Mouse (Mus musculus) layer of hippocampus, adult 18-20 months (tissue): Measurements from ENCODE around the gene Tns1. TPM values are rescaled to one million over a fixed set of nuclear protein-coding genes. Genes with fewer than 3 reads are reported as not detected.
A peak's percentile ranks its signal among the peaks of the same experiment; 100 is the strongest.

Source experiments
- DNase-seq, 2 experiments: peaks; one replicate each; pipeline ENCODE4 v3.0.0; 2022; ENCODE audit warnings: low spot score in 2 of 2
- total RNA-seq, 2 experiments: library from RNA; stranded (reverse); gene quantifications; 2 replicates each; pipeline ENCODE4 v1.2.3; 2021

The Tns1 gene
- total RNA-seq, 2 experiments from 2014 or later, result 37.0 to 39.6 TPM

DNA sequence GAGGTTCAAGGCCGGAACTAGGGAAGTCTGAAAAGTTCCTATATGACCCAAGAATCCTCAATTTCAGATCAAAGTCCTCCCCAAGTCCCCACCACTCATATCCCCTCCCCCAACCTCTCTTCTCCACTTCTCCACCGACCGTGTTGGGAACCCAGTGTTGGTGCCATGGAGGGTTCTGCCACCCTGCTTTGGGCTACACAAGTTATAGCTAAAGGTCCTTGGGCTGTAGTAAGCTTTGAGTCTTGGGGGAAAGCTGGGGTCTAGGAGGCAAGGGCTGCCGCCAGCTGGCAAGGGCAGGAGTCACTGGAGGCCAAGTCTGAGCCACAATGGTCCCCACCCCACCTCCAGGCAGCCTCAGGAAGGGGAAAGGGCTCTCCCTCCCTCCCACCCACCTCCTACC lies 88.8 kb downstream of the Tns1 start:
- no peak for DNase-seq

- no peak for DNase-seq
Measured at GRCm38 (mm10) chr1:74034736-74035135, 89.5 kb downstream of the Tns1 start.

DNA sequence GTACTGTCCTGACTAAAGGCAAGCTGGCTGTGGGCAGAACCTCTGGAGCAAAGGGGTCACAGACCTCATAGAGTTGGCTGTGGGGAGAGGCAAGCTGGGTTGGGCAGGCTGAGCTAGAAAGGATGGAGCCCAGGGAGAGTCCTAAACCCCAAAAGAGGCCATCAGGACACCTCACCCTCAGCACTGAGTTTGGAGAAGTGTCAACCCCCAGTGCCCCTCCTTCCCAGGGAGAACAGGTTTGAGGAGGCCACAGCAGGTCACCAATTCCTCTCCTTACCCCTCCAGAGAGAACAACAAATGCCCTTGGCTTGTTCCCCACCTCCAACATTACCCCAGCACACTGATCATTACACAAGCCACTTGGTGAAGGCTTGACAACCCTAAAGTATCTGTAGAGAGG lies 90.0 kb downstream of the Tns1 start:
- DNase-seq, result no peak

- DNase-seq, result no peak
Measured at GRCm38 (mm10) chr1:74033407-74033806, 90.8 kb downstream of the Tns1 start.

DNA sequence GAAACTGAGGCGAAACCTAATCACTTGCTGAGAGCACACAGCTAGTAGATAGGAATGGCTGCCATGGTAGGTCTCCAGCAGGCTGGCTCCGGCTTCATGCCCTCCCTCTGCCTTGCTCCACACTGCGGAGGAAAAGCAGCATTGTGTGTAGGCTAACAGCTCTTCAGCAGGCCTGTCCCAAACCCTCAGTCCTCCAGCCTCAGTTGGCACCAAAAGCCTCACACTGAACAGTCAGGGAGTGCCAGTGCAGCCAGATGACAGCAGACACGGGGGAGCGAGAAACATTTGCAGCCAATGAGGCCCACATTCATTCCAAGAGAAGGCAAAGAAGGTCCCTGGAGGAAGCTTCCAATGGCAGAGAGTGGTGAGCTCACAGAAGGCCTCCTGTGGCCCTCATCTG lies 91.3 kb downstream of the Tns1 start:
- peak; percentile 12 to 53 for DNase-seq

- DNase-seq, result no peak
Measured at GRCm38 (mm10) chr1:74031771-74032609, 92.3 kb downstream of the Tns1 start.

GRCm38 (mm10) chr1:74030901-74031360 lies 93.3 kb downstream of the Tns1 start:
- no peak for DNase-seq

- DNase-seq, result no peak
Measured at GRCm38 (mm10) chr1:74030285-74030684, 94.0 kb downstream of the Tns1 start.

DNA sequence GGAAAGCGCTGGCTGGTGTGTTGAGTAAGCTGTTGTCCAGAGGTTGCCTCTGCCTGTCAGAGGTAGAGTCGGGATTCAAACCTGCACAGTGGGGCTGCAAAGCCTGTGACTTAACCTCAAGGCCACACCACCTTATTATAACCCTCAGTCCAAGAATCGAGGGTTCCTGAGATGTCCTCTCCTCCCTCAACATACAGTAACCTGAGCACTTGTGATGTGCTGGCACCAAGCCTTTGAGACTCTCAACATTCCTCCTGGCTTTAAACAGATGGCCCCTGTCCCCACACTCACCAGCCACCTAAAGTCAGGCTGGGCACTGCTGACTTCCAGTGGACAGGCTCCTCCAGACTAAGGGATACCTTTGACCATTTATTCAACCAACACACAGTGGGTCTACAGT lies 94.6 kb downstream of the Tns1 start:
- DNase-seq, result no peak

DNA sequence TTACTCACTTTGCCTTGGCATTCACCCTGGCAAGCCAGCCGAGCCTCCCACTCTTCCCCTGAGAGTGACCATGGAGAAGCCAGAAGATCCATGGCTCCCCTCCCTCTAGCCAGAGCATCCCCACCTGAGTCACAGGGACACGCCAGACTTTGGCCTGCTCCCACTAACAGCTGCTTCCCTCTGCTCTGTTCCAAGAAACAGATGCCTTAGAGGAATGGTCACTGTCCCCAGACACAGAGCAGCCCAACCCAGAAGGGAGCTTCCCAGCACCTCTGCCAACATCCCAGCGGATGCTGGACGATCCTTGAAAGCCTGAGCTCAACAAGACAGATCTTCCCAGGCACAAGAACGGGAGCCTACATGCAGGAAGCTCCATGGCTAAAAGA lies 95.4 kb downstream of the Tns1 start:
- no peak for DNase-seq

GRCm38 (mm10) chr1:74028118-74028880 lies 96.0 kb downstream of the Tns1 start:
- no peak for DNase-seq

DNA sequence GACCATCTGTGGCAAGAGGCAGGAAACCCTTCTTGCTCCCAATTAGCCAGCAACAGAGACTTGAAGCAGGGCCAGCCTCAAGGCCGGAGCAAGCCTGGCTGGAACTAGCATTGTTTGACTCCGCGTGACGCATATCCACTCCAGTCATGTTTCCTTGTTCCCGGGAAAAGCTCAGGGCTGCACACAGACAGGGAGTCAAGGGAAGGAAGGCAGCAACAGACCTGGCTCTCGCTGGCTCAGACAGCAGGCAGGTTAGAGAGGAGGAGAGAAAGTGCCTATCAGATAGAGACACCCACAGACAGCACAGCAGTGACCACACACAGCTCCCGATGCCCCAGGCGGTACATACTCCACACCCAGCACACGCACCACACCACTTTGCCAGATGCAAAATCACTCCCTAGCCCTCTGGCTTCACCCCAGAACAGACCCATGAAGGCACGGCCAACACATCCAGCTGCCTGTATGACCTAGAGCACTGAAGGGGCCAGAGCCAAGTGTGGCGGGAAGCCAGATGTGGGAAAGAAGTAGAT lies 96.6 kb downstream of the Tns1 start:
- no peak for DNase-seq

- DNase-seq, result no peak
Measured at GRCm38 (mm10) chr1:74026703-74027195, 97.5 kb downstream of the Tns1 start.

DNA sequence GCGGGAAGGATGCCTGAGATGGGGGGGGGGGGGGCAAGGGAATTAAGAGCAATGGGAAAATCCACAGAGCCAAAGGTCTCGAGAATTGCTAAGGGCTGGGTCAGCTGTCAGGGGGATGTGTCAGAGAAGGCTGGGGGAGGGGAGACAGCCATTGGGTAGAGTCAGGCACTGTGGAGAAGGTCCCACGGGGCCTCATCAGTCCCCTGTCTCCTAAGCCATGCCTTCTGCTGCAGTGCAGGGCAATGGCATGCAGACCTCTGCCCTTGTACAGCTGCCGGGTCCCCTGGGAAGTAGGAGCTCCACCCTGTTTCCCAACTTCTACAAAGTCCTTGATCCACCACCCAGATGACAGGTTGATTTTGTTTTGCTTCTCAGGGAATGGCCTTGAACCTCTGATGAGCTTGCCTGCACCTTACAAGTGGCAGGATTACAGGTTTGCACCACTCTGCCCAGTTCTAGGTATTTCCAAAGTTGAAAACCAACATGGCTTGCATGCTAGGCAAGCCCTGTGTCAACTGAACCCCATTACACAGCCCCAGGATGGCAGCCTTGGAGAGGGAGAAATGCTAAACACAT lies 98.5 kb downstream of the Tns1 start:
- no peak for DNase-seq

GRCm38 (mm10) chr1:74025227-74025626 lies 99.0 kb downstream of the Tns1 start:
- DNase-seq, result no peak

DNA sequence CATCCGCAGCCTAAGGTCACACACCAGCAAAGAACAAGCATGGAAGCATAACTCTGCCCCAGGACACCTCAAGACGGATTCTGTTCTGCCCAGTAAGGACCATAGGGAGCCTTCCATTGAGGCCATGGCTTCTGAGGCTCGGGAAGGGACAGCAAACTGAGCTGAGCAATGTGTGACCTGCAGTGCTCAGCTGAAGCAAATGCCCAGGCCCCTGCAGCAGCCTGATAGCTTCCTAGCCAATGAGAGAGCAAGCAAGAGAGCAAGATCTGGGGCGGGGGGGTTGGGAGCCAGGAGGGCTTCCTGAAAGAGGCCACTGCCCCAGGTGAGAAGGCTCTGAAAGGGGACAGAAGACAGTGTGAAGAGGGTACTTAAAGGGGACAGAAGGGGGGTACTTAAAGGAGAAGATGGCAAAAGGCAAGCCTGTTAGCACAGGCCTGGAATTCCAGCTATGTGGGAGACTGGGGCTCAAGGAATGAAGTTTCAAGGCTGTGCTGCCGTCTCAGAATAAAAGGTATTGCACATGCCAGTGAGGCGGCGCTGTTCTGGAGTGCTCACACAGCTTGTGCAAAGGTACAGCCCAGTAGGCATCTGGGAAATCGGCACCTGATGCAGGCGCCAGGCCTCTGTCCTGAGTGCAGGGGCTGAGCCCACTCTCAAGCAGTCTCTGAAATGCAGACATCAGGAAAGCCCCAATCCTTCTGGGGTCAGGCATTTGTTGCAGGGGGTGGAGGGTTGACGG lies 99.6 kb downstream of the Tns1 start:
- DNase-seq, result no peak

DNA sequence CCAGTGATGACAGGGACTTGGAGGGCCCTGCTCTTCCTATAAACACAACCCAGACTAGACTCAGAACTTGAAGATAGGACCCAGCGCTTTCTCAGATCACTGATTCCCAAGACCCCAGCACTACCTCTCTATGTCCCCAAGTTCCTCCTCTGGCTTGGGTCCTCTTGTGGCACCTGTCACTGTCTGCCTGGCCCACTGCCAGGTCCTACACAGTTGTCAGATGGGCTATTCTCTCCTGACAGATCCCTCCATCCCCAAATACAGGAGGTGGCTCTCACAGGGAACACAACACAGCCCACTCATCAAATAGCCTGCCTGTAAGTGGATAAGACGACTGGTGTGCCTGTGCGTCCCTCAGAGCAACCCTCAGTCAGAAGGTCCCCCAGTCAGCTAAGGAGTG lies 101.3 kb downstream of the Tns1 start:
- DNase-seq, result no peak

GRCm38 (mm10) chr1:74022536-74022935 lies 101.7 kb downstream of the Tns1 start:
- DNase-seq, result no peak

- DNase-seq, result no peak
Measured at GRCm38 (mm10) chr1:74020235-74020634, 104.0 kb downstream of the Tns1 start.

DNA sequence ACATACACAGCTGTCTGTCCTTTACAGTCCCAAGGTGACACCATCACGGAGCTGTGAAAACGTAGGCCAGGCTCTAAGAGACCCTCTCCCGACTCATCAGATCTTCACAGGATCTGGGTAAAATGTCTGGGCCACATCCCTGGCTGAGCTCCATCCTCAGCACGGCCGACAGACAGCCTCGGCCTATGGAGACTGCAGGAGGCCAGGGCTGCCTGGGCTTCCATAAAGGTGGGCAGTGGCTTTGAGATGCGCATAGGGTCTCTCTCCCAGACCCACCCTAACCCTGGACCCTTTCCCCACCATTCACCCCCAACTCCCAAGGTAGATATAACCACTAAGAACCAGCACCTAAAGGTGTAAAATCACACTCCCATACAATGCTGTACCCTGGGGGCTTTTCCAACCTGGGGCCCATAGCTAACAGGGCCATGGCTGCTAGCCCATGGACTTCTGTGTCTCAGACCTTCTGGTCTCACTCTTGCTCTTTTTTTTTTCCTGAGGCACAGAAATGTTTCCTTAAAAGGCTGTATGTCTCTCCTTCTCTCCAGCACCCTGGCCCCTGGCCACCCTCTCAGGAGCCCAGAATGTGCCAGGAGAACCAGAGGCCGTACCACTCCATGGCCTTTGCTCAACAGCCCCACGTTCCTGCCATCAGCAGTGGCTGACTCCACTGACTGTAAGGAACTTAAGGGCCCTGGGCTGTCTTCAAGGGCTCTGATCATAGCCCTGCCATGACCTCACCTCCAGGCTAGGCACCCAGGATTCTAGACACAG lies 106.7 kb downstream of the Tns1 start:
- DNase-seq, result no peak
